Mouse (Mus musculus) heart, embryonic 16.5 days (tissue): Measurements from ENCODE around the gene Kif27. TPM values are rescaled to one million over a fixed set of nuclear protein-coding genes. Genes with fewer than 3 reads are reported as not detected.

Experiments
- ATAC-seq: fragments of 200-750 bp; cut with Nextera tagmentation; replicated peaks from 2 replicates; pipeline ENCODE4 v1.8.0; 2017; ENCODE audit warnings: moderate number of reproducible peaks; ENCODE audit not compliant: insufficient read depth, low FRiP score; ENCODE audit errors: extremely low read depth
- H3K27ac ChIP-seq: fragments of 300-500 bp; sonication (generic); 2 replicates; pipeline ENCODE4 v1.5.1; 2014; ENCODE audit warnings: mild to moderate bottlenecking, low read length, control low read depth, moderate library complexity
- H3K27me3 ChIP-seq: fragments of 300-500 bp; sonication (generic); 2 replicates; pipeline ENCODE4 v1.6.1; 2014; ENCODE audit warnings: low read length, mixed read lengths; ENCODE audit not compliant: control insufficient read depth, insufficient read depth
- H3K36me3 ChIP-seq: fragments of 300-500 bp; sonication (generic); 2 replicates; pipeline ENCODE4 v1.6.1; 2014; ENCODE audit not compliant: control insufficient read depth, insufficient read depth
- H3K4me1 ChIP-seq: fragments of 300-500 bp; sonication (generic); 2 replicates; pipeline ENCODE4 v1.6.1; 2014; ENCODE audit warnings: low read length, mixed read lengths; ENCODE audit not compliant: control insufficient read depth, insufficient read depth
- H3K4me2 ChIP-seq: fragments of 300-500 bp; sonication (generic); 2 replicates; pipeline ENCODE4 v1.6.1; 2014; ENCODE audit warnings: low read depth, mild to moderate bottlenecking, control low read depth, low read length
- H3K4me3 ChIP-seq: fragments of 300-500 bp; sonication (generic); 2 replicates; pipeline ENCODE4 v1.5.1; 2014; ENCODE audit warnings: mild to moderate bottlenecking, control low read depth, low read length
- H3K9ac ChIP-seq: fragments of 300-500 bp; sonication (generic); 2 replicates; pipeline ENCODE4 v1.6.1; 2014; ENCODE audit warnings: low read length, control low read depth
- H3K9me3 ChIP-seq: fragments of 300-500 bp; sonication (generic); replicated peaks from 2 replicates; pipeline ENCODE4 v1.6.1; 2016; ENCODE audit warnings: low read length; ENCODE audit not compliant: control insufficient read depth
- WGBS: fragments of 180-500 bp; shearing (Covaris S2); extraction: QIAGEN DNeasy Blood & Tissue Kit; methylation state at CpG from one replicate; pipeline ENCODE4 v1.1.7; 2014; 5-methylcytosine and 5-hydroxymethylcytosine counted together
- polyA plus RNA-seq: library from polyadenylated mRNA; unstranded; fragments of >200 nt; fragmentation: Nextera tagmentation; extraction: Ambion mirVana; gene quantifications from 2 replicates; pipeline ENCODE4 v1.2.1, GENCODE M21; 2015

Kif27 gene
- polyA plus RNA-seq, 1 experiment from 2014 or later: 0.35 TPM

DNA sequence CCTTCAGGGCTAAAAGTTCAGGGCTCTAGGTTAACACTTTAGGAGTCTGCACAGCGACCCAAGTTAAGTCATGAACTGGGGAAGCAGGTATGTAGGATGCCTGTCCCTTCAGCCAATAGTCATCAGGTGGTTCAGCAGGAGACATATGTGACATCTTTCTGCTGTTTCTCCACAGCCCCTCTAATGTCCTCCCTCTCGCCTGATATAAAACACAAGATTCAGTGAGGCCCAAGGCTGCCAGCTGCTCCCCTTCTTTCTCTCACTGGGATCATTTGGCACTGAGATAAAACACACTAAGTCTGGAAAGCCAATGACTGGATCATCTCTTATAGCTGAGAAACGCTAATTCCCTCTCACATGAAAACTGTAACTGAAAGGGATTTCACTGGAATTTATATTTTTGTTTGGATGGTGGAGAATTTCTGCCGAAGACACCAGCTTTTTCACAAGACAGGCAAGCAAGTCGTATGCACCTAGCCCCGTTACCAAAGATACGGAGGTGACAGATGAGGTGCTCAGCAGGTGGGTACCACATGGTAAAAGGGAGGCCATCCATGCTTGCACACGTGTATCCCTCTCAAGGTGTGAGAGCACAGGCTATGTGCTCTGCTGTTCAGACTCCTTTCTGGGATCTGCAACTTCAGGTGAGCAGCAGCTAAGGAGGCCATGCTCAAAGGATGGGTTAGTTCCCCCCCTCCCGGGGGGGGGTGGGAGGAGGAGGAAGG is 56.3 kb downstream of the Kif27 start:
- Histone ChIP-seq H3K9ac (no peak overlapping the region), H3K9me3 (no peaks in the 10 kb centered on the region), H3K4me3 (no peak overlapping the region), H3K4me2 (no peak overlapping the region), H3K27me3 (no peaks in the 10 kb centered on the region), H3K27ac (no peak overlapping the region), H3K4me1 (no peaks in the 10 kb centered on the region), H3K36me3 (no peaks in the 10 kb centered on the region)
- no peak for ATAC-seq
- WGBS: 70% methylated on average over 9 of the region's 9 CpGs

DNA sequence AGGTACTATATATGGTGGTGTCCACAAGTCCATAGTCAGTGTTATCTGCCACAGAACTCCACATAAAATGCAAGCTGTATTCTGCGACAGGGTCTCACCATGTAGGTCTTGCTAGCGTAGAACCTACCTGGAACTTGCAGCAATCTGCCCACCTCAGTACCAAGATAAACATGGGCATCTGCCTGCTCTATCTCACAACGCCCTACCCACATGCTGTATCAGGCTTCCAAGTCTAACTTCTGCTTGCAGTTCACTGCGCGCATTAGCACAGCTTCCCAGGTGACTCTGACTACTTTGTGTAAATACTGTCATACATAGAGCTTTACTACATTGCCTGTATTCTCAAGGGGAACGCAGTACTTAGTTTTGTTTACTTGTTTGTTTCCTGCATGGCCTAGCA is 57.0 kb downstream of the Kif27 start:
- H3K27ac ChIP-seq: no peak overlapping the region
- no peak for ATAC-seq
- H3K9me3 ChIP-seq: no peaks in the 10 kb centered on the region
- no peak overlapping the region for H3K4me2 ChIP-seq
- H3K36me3 ChIP-seq: no peaks in the 10 kb centered on the region
- H3K9ac ChIP-seq: no peak overlapping the region
- H3K27me3 ChIP-seq: no peaks in the 10 kb centered on the region
- H3K4me1 ChIP-seq: no peaks in the 10 kb centered on the region
- WGBS: 84% methylated on average over 6 of the region's 6 CpGs
- no peak overlapping the region for H3K4me3 ChIP-seq

DNA sequence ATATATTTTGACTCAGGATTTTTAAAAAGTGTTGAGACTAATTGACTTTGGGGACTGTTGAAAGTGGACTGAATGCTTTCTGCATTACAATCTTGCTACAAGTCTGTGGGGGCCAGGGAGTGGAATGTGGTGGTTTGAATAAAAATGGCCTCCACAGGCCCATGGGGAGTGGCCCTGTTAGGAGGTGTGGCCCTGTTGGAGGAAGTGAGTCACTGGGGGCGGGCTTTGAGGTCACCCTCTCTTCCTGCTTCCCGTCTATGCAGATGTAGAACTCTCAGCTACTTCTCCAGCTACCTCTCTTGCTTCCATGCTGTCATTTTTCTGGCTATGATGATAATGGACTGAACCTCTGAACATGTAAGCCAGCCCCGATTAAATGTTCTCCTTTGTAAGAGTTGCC is 60.2 kb downstream of the Kif27 start:
- no peak overlapping the region for H3K27ac ChIP-seq
- H3K9ac ChIP-seq: no peak overlapping the region
- no peaks in the 10 kb centered on the region for H3K4me1 ChIP-seq
- WGBS: 88% methylated on average over 3 of the region's 3 CpGs
- no peaks in the 10 kb centered on the region for H3K36me3 ChIP-seq
- no peak overlapping the region for H3K4me2 ChIP-seq
- no peak overlapping the region for H3K4me3 ChIP-seq
- H3K9me3 ChIP-seq: no peaks in the 10 kb centered on the region
- no peaks in the 10 kb centered on the region for H3K27me3 ChIP-seq
- ATAC-seq: no peak

DNA sequence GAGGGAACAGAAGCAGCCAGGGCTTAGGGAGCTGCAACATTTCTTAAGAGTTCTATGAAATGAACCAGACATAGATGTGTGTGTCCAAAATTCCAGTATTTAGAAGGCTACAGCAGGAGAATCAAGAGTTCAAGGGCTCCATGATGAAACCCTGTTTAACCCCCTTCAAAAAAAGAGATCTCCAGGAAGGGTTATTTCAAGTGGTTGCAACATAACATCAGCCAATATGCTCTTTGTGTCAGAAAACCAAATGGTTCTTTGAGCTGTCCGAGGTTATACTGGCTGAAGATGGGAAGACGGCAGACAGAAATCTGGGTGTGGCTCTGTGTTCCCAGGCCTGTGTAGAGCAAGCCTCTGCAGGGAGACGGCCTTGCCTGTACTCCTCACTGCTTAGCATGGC is 63.3 kb downstream of the Kif27 start:
- no peaks in the 10 kb centered on the region for H3K9me3 ChIP-seq
- no peak overlapping the region for H3K4me2 ChIP-seq
- no peak overlapping the region for H3K4me3 ChIP-seq
- peaks cover 5% of the 10 kb centered on the region; the same call in 1 of the 2 replicates for H3K4me1 ChIP-seq
- ATAC-seq: no peak
- no peak overlapping the region for H3K9ac ChIP-seq
- H3K27ac ChIP-seq: no peak overlapping the region
- no peaks in the 10 kb centered on the region for H3K36me3 ChIP-seq
- no peaks in the 10 kb centered on the region for H3K27me3 ChIP-seq
- WGBS: 80% methylated on average over 3 of the region's 3 CpGs

DNA sequence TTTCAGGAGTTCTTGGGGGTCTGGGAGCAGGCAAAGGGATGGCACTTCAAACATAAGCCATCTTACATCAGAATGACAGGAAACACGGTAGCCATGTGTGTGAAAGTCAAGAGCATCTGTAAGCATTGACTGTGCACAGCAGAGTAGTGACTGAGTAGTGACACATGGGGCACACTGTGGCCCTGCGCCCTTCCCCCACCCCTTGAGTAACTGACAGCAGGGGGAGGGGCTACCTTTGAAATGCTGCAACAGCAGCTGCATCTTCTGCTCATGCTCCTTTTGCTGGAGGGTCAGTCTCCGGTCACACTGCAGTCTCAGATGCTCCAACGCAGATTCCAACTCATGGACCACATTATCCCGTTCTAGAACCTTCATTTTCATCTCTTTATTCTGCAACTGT is 66.1 kb downstream of the Kif27 start:
- no peaks in the 10 kb centered on the region for H3K27me3 ChIP-seq
- H3K9me3 ChIP-seq: no peaks in the 10 kb centered on the region
- no peak overlapping the region for H3K4me2 ChIP-seq
- no peaks in the 10 kb centered on the region for H3K36me3 ChIP-seq
- no peak for ATAC-seq
- no peak overlapping the region for H3K27ac ChIP-seq
- H3K9ac ChIP-seq: no peak overlapping the region
- peaks cover 5% of the 10 kb centered on the region; the same call in 1 of the 2 replicates for H3K4me1 ChIP-seq
- 36% methylated on average over 5 of the region's 5 CpGs for WGBS
- no peak overlapping the region for H3K4me3 ChIP-seq

DNA sequence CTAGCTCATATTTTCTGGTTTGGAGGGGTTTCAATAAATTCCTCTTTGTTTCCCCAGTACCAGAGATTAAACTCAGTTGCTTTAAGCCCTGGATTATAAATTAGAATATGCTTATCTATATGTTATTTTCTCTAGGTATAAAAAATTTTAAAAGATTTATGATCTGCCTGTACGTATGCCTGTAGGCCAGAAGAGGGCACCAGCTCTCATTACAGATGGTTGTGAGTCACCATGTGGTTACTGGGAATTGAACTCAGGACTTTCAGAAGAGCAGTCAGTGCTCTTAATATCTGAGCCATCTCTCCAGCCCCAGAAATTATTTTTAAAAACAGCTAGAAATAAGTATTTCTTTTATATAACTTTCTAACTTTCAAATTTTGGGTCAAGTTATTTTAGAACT is 69.6 kb downstream of the Kif27 start:
- no peak overlapping the region for H3K4me2 ChIP-seq
- no peaks in the 10 kb centered on the region for H3K36me3 ChIP-seq
- H3K4me1 ChIP-seq: peaks cover 5% of the 10 kb centered on the region; the same call in 1 of the 2 replicates
- H3K27ac ChIP-seq: no peak overlapping the region
- no peak overlapping the region for H3K9ac ChIP-seq
- no peak for ATAC-seq
- H3K4me3 ChIP-seq: no peak overlapping the region
- 74% methylated on average over 1 of the region's 1 CpGs for WGBS
- no peaks in the 10 kb centered on the region for H3K9me3 ChIP-seq
- no peaks in the 10 kb centered on the region for H3K27me3 ChIP-seq

DNA sequence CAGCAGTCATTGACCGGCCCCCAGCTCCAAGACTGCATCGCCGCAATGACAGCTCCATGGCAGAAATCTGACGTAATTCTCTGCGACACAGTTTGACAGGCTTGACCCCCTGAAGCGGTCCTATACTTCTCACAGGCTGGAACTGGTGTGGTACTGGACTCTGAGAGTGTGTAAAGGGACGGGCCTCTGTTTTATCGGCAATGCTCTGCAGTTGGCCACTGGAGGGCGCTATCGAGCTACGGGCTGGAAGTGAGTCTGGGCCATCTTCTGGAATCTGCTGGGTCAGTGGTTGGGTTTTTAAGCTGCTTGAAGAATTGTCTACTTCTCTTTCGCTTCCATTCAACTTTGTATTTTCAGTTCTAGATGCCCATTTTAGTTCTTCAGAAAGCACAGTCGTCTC is 71.1 kb downstream of the Kif27 start:
- peak; percentile 65; the same call in 1 of the 2 replicates for ATAC-seq
- H3K4me1 ChIP-seq: peaks cover 5% of the 10 kb centered on the region; the same call in 1 of the 2 replicates
- H3K27me3 ChIP-seq: no peaks in the 10 kb centered on the region
- no peak overlapping the region for H3K4me3 ChIP-seq
- H3K27ac ChIP-seq: no peak overlapping the region
- WGBS: 18% methylated on average over 13 of the region's 13 CpGs
- H3K9ac ChIP-seq: no peak overlapping the region
- no peak overlapping the region for H3K4me2 ChIP-seq
- no peaks in the 10 kb centered on the region for H3K36me3 ChIP-seq
- no peaks in the 10 kb centered on the region for H3K9me3 ChIP-seq

DNA sequence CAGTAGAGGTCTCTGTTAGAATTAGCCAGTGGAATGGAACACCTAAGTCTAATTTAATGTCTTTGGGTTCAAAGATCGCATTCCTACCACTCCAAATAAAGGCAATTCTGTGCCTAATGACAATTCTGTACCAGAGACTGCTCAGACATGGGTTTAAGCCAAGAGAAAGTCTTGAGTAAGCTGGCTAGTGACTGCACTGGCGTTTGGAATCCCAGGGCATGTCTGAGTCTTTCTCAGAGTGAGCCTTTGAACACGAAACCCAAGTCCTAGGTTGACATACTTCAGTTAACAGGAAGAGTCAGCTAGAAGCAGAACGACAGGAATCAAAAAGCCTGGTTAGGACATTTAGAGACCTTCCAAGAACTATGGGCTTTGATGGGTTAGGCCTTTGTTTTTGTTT is 75.5 kb downstream of the Kif27 start:
- Histone ChIP-seq H3K36me3 (no peaks in the 10 kb centered on the region), H3K27me3 (no peaks in the 10 kb centered on the region), H3K27ac (no peak overlapping the region), H3K9ac (no peak overlapping the region), H3K9me3 (no peaks in the 10 kb centered on the region), H3K4me3 (no peak overlapping the region), H3K4me2 (no peak overlapping the region), H3K4me1 (no peaks in the 10 kb centered on the region)
- ATAC-seq: no peak
- WGBS: 76% methylated on average over 4 of the region's 4 CpGs

DNA sequence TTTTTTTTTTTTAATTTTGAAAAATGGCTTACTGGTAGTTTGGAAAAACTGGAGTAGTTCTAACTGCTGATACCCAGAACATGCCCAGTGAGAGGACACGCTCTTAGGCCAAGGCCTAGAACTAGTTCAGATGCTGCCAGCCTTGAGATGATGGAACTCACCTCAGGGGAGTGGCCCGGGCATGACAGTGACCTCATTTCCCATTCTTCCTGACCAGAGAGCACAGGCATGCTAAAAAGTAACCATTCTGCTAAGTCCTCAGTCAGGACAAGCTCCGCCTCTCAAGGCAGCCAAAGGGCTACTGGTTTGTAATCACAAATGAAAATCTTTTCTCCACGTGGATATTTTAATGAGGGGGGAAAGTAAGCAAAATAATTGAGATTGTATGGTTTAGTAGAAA is 77.0 kb downstream of the Kif27 start:
- Histone ChIP-seq H3K27me3 (no peaks in the 10 kb centered on the region), H3K9ac (no peak overlapping the region), H3K36me3 (no peaks in the 10 kb centered on the region), H3K4me2 (no peak overlapping the region), H3K4me1 (no peaks in the 10 kb centered on the region), H3K9me3 (no peaks in the 10 kb centered on the region), H3K4me3 (no peak overlapping the region), H3K27ac (no peak overlapping the region)
- no peak for ATAC-seq
- 57% methylated on average over 4 of the region's 4 CpGs for WGBS
